Mouse (Mus musculus): ENCODE measurements around the gene Scpep1. TPM values are rescaled to one million over a fixed set of nuclear protein-coding genes. Genes with fewer than 3 reads are reported as not detected.
A peak's percentile ranks its signal among the peaks of the same experiment; 100 is the strongest.
"Not testable (repeated sequence)": the region's sequence is repeated elsewhere in the genome, so short reads cannot be mapped to it uniquely, and the experiment has no call there.

The Scpep1 gene
- polyA plus RNA-seq (2017; shearing (Covaris generic)), result 10 to 100 TPM; 13.7 to 19.0 TPM

- peak; percentile 100 for ATAC-seq
Measured at GRCm38 (mm10) chr11:88955217-88955969, at the start of gene Scpep1. Gene Scpep1, minus strand, starts transcription at chr11:88955465.

GRCm38 (mm10) chr11:89003726-89004125 lies 48.5 kb upstream of the Scpep1 start:
- no peak for ATAC-seq

DNA sequence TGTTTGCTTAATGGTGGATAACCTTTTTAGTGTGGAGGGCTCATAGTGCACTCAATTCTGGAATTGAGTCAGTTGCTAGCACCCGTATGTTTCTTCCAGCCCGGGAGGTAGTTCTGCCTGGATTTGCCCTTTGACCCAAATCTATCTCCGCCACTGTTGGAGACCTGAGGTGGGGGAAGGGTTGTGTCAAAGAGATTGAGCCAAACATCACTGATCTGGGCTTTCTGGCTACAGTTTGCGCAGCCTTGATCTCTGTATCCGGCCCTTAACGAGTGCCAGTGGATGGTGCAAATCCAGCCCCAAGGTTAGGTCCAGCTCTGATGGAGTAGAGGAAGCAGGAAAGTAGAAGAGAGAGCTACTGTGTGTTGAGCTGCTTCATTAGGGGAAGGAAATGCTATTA lies 47.8 kb upstream of the Scpep1 start:
- ATAC-seq, result no peak

- ATAC-seq, result no peak
Measured at GRCm38 (mm10) chr11:89002621-89003020, 47.4 kb upstream of the Scpep1 start.

DNA sequence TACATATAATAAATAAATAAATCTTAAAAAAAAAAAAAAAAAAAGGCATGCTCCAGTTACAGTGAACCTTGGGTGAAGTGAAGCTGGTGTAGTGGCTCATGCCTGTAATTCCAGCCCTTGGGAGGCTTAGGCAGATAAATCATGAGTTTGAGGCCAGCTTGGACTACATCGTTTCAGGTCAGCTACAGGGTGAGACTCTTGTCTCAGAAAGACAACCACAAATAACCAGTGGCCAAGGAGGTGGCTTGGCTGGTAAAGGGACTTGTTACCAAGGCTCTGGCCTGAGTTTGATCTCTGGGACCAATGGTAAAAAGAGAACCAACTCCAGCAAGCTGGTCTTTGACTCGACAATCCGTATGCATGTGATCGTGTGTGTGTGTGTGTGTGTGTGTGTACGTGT lies 46.8 kb upstream of the Scpep1 start:
- ATAC-seq, result no peak

GRCm38 (mm10) chr11:89001569-89001968 lies 46.3 kb upstream of the Scpep1 start:
- no peak for ATAC-seq

GRCm38 (mm10) chr11:89000527-89000819 lies 45.2 kb upstream of the Scpep1 start:
- no peak for ATAC-seq

DNA sequence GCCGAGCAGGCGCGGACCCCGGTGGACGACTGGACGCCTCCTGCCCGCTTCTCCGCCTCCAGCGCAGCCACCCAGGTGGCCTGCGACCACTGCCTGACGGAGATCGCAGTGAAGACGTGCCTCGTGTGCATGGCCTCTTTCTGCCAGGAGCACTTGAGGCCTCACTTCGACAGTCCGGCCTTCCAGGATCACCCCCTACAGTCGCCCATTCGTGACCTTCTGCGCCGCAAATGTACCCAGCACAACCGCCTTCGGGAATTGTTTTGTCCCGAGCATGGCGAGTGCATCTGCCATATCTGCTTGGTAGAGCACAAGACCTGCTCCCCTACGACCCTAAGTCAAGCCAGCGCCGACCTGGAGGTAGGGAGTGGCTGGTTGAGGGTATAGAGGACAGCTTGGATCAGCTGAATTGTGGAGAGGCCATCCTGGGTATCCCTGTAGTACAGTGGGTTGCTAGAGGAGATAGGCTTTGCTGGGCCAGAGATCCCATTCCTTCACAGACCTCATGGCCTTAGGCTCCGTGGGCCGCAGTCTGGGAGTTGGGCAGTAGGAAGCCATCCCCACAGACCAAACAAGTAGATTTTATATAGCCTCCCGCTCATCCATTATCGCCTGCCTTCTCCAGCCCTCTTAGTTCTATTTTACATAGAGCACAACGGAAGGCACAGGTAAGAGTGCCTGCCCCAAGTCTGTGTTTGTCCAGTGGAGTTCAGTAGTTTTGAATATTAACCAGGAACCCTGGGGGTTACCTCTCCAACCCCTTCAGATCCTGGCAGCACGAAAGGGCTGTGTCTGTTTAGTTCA lies 44.7 kb upstream of the Scpep1 start:
- ATAC-seq, result peak; percentile 21

- ATAC-seq, result peak; percentile 97
Measured at GRCm38 (mm10) chr11:88998974-88999722, 43.9 kb upstream of the Scpep1 start, which contains the start of gene Trim25. Gene Trim25, plus strand, starts transcription at chr11:88999376.

DNA sequence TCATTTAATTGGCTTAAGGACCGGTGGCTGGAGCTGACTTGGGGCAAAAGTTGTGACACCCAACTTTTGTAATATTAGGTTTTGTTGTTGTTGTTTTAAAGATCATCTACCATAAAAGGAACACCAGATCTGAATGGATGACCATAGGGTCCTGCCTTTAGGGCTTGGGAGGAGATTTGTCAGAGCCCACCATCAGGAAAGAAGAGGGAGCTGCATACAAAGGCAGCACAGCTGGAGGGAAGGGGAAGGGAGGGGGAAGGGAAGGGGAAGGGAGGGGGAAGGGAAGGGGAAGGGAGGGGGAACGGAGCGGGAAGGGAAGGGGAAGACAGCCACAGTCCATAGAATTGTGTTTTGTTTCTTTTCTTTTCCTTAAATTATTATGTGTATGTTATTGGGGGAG lies 43.1 kb upstream of the Scpep1 start:
- no peak for ATAC-seq

- ATAC-seq, result not testable (repeated sequence)
Measured at GRCm38 (mm10) chr11:88997343-88997742, 42.1 kb upstream of the Scpep1 start.

GRCm38 (mm10) chr11:88996427-88996826 lies 41.2 kb upstream of the Scpep1 start:
- ATAC-seq, result no peak

DNA sequence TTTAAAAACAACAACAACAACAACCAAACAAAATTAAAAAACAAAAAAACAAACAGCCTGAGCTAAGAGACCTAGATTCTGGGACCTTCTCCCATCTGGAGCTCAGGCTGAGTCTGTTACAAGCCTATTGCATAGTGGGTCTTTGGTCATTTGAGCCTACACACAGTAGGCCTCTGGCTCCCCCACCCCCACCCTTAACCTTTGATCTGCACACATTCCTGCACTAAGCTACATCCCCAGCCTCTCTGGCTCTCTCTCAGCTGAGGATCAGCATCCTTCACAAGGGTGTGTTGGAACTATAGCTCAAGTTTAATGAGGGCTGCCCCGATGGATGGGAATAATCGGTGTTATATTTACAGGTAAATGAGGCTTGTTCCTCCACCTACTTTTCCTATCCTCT lies 40.4 kb upstream of the Scpep1 start:
- no peak for ATAC-seq

- ATAC-seq, result no peak
Measured at GRCm38 (mm10) chr11:88994492-88994891, 39.2 kb upstream of the Scpep1 start.

- ATAC-seq, result peak; percentile 89
Measured at GRCm38 (mm10) chr11:88993625-88994024, 38.4 kb upstream of the Scpep1 start.

DNA sequence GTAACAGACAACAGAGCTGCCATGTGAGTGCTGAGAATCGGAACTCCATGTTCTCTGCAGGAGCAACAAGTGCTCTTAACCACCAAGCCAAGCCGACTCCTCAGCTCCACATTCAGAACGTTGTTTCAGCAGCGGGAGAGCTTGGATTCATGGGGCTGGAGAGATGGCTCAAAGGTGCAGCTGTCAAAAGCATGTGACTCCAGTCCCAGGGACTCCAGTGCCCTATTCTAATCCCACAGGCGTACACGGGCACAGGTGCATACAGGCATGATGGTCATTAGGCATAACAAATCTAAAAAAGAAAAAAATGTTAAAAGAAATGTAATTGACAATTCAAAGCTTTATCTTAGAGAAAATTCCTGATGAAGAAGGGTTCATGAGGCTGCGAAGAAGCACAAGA lies 37.9 kb upstream of the Scpep1 start:
- ATAC-seq, result no peak

GRCm38 (mm10) chr11:88989530-88989929 lies 34.3 kb upstream of the Scpep1 start:
- peak; percentile 71 for ATAC-seq

GRCm38 (mm10) chr11:88988956-88989355 lies 33.7 kb upstream of the Scpep1 start:
- ATAC-seq, result no peak

DNA sequence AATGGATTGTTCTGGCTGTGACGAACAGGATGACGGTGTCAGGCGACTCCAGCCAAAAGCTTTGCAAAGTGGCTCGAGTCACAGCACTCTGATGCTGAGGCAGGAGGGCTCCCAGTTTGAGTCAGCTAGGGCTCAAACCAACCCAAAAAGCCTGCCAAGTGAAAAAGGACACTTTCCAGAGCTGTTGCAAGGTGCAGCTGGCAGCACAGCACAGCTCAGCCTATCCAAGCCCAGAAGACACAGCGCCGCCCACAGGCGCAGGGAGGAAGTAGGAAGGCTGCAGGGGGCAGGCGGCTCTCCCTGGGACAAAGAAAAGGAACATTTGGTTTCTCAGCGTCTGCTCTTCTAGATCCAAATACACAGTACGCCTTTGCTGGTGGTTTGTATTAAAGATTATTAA lies 31.4 kb upstream of the Scpep1 start:
- no peak for ATAC-seq

- ATAC-seq, result no peak
Measured at GRCm38 (mm10) chr11:88981337-88981736, 26.1 kb upstream of the Scpep1 start.

DNA sequence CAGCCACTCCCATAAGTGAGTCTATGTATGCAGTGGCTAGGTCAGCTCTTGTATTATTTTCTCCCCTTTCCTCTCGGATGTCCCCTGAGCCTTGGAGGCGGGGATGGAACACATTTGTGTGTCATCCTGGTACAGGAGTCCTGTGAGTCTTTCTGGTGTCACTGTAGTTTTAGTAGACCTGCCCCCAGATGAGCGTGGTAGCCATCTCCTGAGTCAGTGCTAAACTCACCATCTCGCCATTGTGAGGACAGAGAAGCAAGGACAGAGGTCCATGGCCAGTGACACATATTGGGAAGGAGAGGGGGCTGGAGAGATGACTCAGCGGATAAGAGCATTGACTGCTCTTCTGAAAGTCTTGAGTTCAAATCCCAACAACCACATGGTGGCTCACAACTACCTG lies 21.9 kb upstream of the Scpep1 start:
- ATAC-seq, result no peak

DNA sequence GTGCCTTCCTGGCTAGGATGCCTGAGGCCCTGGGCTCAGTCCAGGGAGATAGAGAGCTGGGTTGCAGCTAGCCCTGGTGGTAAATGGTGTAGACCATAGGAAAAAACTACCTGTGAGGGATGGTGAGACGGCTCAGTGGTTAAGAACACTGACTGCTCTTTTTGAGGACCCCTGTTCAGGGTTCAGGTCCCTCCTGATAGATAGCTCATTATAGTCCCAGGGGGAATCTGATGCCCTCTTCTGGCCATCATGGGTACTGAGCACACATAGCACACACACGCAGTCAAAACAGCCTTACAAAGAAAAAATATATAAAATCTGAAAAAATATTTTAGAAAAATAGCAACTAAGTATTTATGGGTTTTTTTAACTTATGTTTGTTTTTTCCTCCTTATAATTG lies 21.1 kb upstream of the Scpep1 start:
- ATAC-seq, result no peak
